Mouse (Mus musculus) CD4-positive helper T cell, adult 2 months (primary cell): ENCODE measurements at regions not wholly inside any gene's neighbourhood (a gene's known extent, or its start where the extent isn't known, plus 50 kb on each side); places are given as distances from the start of the nearest gene placed in this dataset.
"Not testable (repeated sequence)": the region's sequence is repeated elsewhere in the genome, so short reads cannot be mapped to it uniquely, and the experiment has no call there.

Experiments
- DNase-seq: peaks from one replicate; pipeline ENCODE4 v3.0.0-alpha.2; 2012; ENCODE audit warnings: low read depth, missing footprints, low spot score

- DNase-seq, result no peak
Measured at GRCm38 (mm10) chr4:105844675-105845466, 55.2 kb downstream of the Gm12728 start.

- DNase-seq, result not testable (repeated sequence)
Measured at GRCm38 (mm10) chr4:105845998-105846989, 56.6 kb downstream of the Gm12728 start.

- no peak for DNase-seq
Measured at GRCm38 (mm10) chr4:105853086-105853485, 63.4 kb downstream of the Gm12728 start.

- no peak for DNase-seq
Measured at GRCm38 (mm10) chr4:105859052-105859864, 69.6 kb downstream of the Gm12728 start.

- no peak for DNase-seq
Measured at GRCm38 (mm10) chr4:105860930-105861653, 71.4 kb downstream of the Gm12728 start.

GRCm38 (mm10) chr4:105861654-105862037, 72.0 kb downstream of the Gm12728 start:
- no peak for DNase-seq

- DNase-seq, result no peak
Measured at GRCm38 (mm10) chr4:105870512-105870911, 80.8 kb downstream of the Gm12728 start.

- DNase-seq, result no peak
Measured at GRCm38 (mm10) chr4:105877246-105877645, 87.6 kb downstream of the Gm12728 start.

GRCm38 (mm10) chr4:105879891-105880290, 90.2 kb downstream of the Gm12728 start:
- DNase-seq, result no peak

- DNase-seq, result no peak
Measured at GRCm38 (mm10) chr4:105884791-105885190, 95.1 kb downstream of the Gm12728 start.

- no peak for DNase-seq
Measured at GRCm38 (mm10) chr4:105891438-105891837, 101.8 kb downstream of the Gm12728 start.

GRCm38 (mm10) chr4:105892065-105892464, 102.4 kb downstream of the Gm12728 start:
- no peak for DNase-seq

- no peak for DNase-seq
Measured at GRCm38 (mm10) chr4:105895116-105895515, 105.4 kb downstream of the Gm12728 start.

GRCm38 (mm10) chr4:105898054-105898847, 108.6 kb downstream of the Gm12728 start:
- DNase-seq, result no peak

- DNase-seq, result no peak
Measured at GRCm38 (mm10) chr4:105904896-105905295, 115.2 kb downstream of the Gm12728 start.

- no peak for DNase-seq
Measured at GRCm38 (mm10) chr4:105906411-105906810, 116.7 kb downstream of the Gm12728 start.

- DNase-seq, result no peak
Measured at GRCm38 (mm10) chr4:105907611-105908010, 117.9 kb downstream of the Gm12728 start.

- no peak for DNase-seq
Measured at GRCm38 (mm10) chr4:105908281-105908680, 118.6 kb downstream of the Gm12728 start.

GRCm38 (mm10) chr4:105909272-105909671, 119.6 kb downstream of the Gm12728 start:
- DNase-seq, result no peak

GRCm38 (mm10) chr4:105910666-105911065, 121.0 kb downstream of the Gm12728 start:
- DNase-seq, result no peak
